ENCODE assay signal across 17 mouse cellular contexts in genomic region chr6:119350703-119351198, GRCm38 (mm10). TPM values are rescaled to one million over a fixed set of nuclear protein-coding genes. Genes with fewer than 3 reads are reported as not detected.
DNase-seq lines count a peak whose midpoint lies in the region; ATAC-seq and TF ChIP-seq lines count a peak whose summit lies in the region.
"Had no signal": no experiment of that assay in that cellular context is flagged by ENCODE, and none has a peak within 500 bp of the region (broad histone marks: within the 10 kb centered on the region; RNA-seq: fewer than 3 reads in every experiment).

No protein-coding gene starts in this region.

- no peak for TF ChIP-seq CTCF in forebrain, postnatal 0 days (IDR thresholded peaks at IDR 0.05; ENCODE audit: low read depth)
- no peak for TF ChIP-seq CTCF in CH12.LX (conservative IDR thresholded peaks at IDR 0.05 in 1 of 2, IDR thresholded peaks at IDR 0.05 in 1 of 2; ENCODE audit: low read depth in 2 of 2, low read length in 2 of 2)

- no peak overlapping the region for H3K4me3 ChIP-seq in forebrain, embryonic 13.5 days
- no peak overlapping the region for H3K4me3 ChIP-seq in forebrain, postnatal 0 days (ENCODE audit: low read depth, low read length)
- no peak overlapping the region for H3K4me3 ChIP-seq in midbrain, embryonic 11.5 days (ENCODE audit: low read depth, low read length)
- no peak overlapping the region for H3K4me3 ChIP-seq in midbrain, embryonic 10.5 days
- H3K4me3 ChIP-seq in CH12.LX (replicated peaks in 1 of 3; ENCODE audit: low read depth in 2 of 3, low read length in 2 of 3, poor library complexity in 1 of 3) = no peak overlapping the region
- H3K4me3 ChIP-seq: embryonic facial prominence, embryonic 10.5 days; heart, embryonic 13.5 days had no signal

- 73% methylated on average over 9 of the region's 9 CpGs for WGBS in forebrain, embryonic 13.5 days
- 70% methylated on average over 9 of the region's 9 CpGs for WGBS in forebrain, postnatal 0 days
- 89% methylated on average over 9 of the region's 9 CpGs for WGBS in midbrain, embryonic 11.5 days
- 92% methylated on average over 9 of the region's 9 CpGs for WGBS in midbrain, embryonic 10.5 days

- no peak overlapping the region for H3K4me2 ChIP-seq in forebrain, embryonic 13.5 days
- no peak overlapping the region for H3K4me2 ChIP-seq in forebrain, postnatal 0 days (ENCODE audit: low read depth)
- H3K4me2 ChIP-seq in midbrain, embryonic 11.5 days = no peak overlapping the region
- no peak overlapping the region for H3K4me2 ChIP-seq in CH12.LX (ENCODE audit: insufficient read depth, low read depth, poor library complexity, severe bottlenecking)
- H3K4me2 ChIP-seq: heart, embryonic 13.5 days; hindbrain, embryonic 14.5 days had no signal

- TF ChIP-seq RAD21 in CH12.LX (IDR thresholded peaks at IDR 0.05; ENCODE audit: low read depth, low read length) = no peak; the same call in 1 of the 2 replicates

- no peak overlapping the region for H3K9ac ChIP-seq in forebrain, embryonic 13.5 days
- no peak overlapping the region for H3K9ac ChIP-seq in forebrain, postnatal 0 days
- H3K9ac ChIP-seq in midbrain, embryonic 11.5 days (ENCODE audit: low read length) = no peak overlapping the region
- no peak overlapping the region for H3K9ac ChIP-seq in CH12.LX (ENCODE audit: insufficient read depth, low read depth)
- H3K9ac ChIP-seq: heart, embryonic 13.5 days; hindbrain, embryonic 14.5 days had no signal

- no peaks in the 10 kb centered on the region for H3K79me2 ChIP-seq in CH12.LX (replicated peaks; ENCODE audit: control insufficient read depth, extremely low read depth, insufficient read depth, poor library complexity, severe bottlenecking)

- no peak for TF ChIP-seq POLR2A in CH12.LX (IDR thresholded peaks at IDR 0.05; ENCODE audit: low read depth, low read length)

- H3K36me3 ChIP-seq in forebrain, embryonic 13.5 days (ENCODE audit: poor library complexity, severe bottlenecking) = peaks cover 28% of the 10 kb centered on the region
- peaks cover 21% of the 10 kb centered on the region for H3K36me3 ChIP-seq in forebrain, postnatal 0 days (ENCODE audit: insufficient read depth)
- H3K36me3 ChIP-seq in midbrain, embryonic 11.5 days (ENCODE audit: control insufficient read depth, insufficient read depth, low read length) = peaks cover 15% of the 10 kb centered on the region
- H3K36me3 ChIP-seq in midbrain, embryonic 10.5 days = peaks cover 31% of the 10 kb centered on the region
- peaks cover 18 to 40% of the 10 kb centered on the region in 2 experiments for H3K36me3 ChIP-seq in CH12.LX (replicated peaks in 1 of 2; ENCODE audit: control insufficient read depth in 1 of 2, insufficient read depth in 1 of 2, low read length in 1 of 2)
- H3K36me3 ChIP-seq in splenic B cell, adult 2 months (ENCODE audit: control insufficient read depth, insufficient read depth, low read length, poor library complexity, severe bottlenecking) = peaks cover 2% of the 10 kb centered on the region; the same call in 1 of the 2 replicates

- peak overlapping the region; percentile 33; the same call in 1 of the 2 replicates for H3K27ac ChIP-seq in forebrain, embryonic 13.5 days
- H3K27ac ChIP-seq in forebrain, postnatal 0 days (ENCODE audit: low read depth, low read length) = no peak overlapping the region
- no peak overlapping the region for H3K27ac ChIP-seq in midbrain, embryonic 11.5 days (ENCODE audit: low read depth, low read length)
- H3K27ac ChIP-seq in midbrain, embryonic 10.5 days (replicated peaks) = no peak overlapping the region
- no peak overlapping the region for H3K27ac ChIP-seq in CH12.LX (ENCODE audit: insufficient read depth, low read depth)
- H3K27ac ChIP-seq: embryonic facial prominence, embryonic 10.5 days; heart, embryonic 13.5 days; hindbrain, embryonic 14.5 days had no signal

- dilution Hi-C loops in CH12.LX (cut with MboI; ENCODE audit: extremely low pct_ligation_motif_present, extremely low pct_unique_long_range_greater_than_20kb, low sequenced_read_pairs) = no loop called here

- no peaks in the 10 kb centered on the region for H3K27me3 ChIP-seq in forebrain, embryonic 13.5 days
- H3K27me3 ChIP-seq in forebrain, postnatal 0 days (ENCODE audit: insufficient read depth, low read length) = no peaks in the 10 kb centered on the region
- H3K27me3 ChIP-seq in midbrain, embryonic 11.5 days (ENCODE audit: control insufficient read depth, insufficient read depth, low read length) = no peaks in the 10 kb centered on the region
- H3K27me3 ChIP-seq in midbrain, embryonic 10.5 days (ENCODE audit: low read depth, poor library complexity, severe bottlenecking) = no peaks in the 10 kb centered on the region
- no peaks in the 10 kb centered on the region for H3K27me3 ChIP-seq in CH12.LX (replicated peaks)
- no peaks in the 10 kb centered on the region for H3K27me3 ChIP-seq in splenic B cell, adult 2 months (ENCODE audit: control insufficient read depth, insufficient read depth, low read length, poor library complexity, severe bottlenecking)
- H3K27me3 ChIP-seq: heart, embryonic 13.5 days had no signal

- no peak for DNase-seq in forebrain, postnatal 0 days
- DNase-seq in midbrain, embryonic 11.5 days (ENCODE audit: low spot score, missing footprints) = peak; percentile 66
- no peak for DNase-seq in midbrain, embryonic 10.5 days (ENCODE audit: low spot score)
- DNase-seq in CH12.LX (ENCODE audit: extremely low read depth) = peak; percentile 73
- peak; percentile 27 for DNase-seq in splenic B cell, adult 2 months (ENCODE audit: low read depth, low spot score)
- DNase-seq in spleen, postnatal 4 days (ENCODE audit: low spot score in 2 of 2) = no peak
- DNase-seq: adrenal gland, adult 2 months; adrenal gland, postnatal 25 days; cerebellum, adult 2 months; cerebellum, postnatal 10 days; gastrocnemius, postnatal 25 days; heart, postnatal 4 days had no signal

- no peak for ATAC-seq in forebrain, embryonic 13.5 days
- no peak for ATAC-seq in forebrain, postnatal 0 days
- no peak for ATAC-seq in midbrain, embryonic 11.5 days (ENCODE audit: low FRiP score)
- ATAC-seq: forebrain, embryonic 16.5 days had no signal

- in situ Hi-C loops in CH12.LX (cut with MboI; ENCODE audit: low pct_ligation_motif_present, low pct_unique_long_range_greater_than_20kb, low sequenced_read_pairs) = loop anchor here (5.0 kb wide), 1 partner anchor 87 kb away; no protein-coding TSS in a partner anchor

- peaks cover 9% of the 10 kb centered on the region; the same call in 1 of the 2 replicates for H3K4me1 ChIP-seq in forebrain, embryonic 13.5 days
- H3K4me1 ChIP-seq in forebrain, postnatal 0 days (ENCODE audit: insufficient read depth) = no peaks in the 10 kb centered on the region
- H3K4me1 ChIP-seq in midbrain, embryonic 11.5 days (ENCODE audit: control insufficient read depth, insufficient read depth, low read length) = no peaks in the 10 kb centered on the region
- H3K4me1 ChIP-seq in midbrain, embryonic 10.5 days = peaks cover 18% of the 10 kb centered on the region
- peaks cover 0 to 24% of the 10 kb centered on the region in 2 experiments; a peak in 2 of 4 replicates for H3K4me1 ChIP-seq in CH12.LX (ENCODE audit: control insufficient read depth in 1 of 2, insufficient read depth in 2 of 2)

- H3K9me3 ChIP-seq in forebrain, embryonic 13.5 days (replicated peaks) = no peaks in the 10 kb centered on the region
- H3K9me3 ChIP-seq in forebrain, postnatal 0 days (ENCODE audit: low read length) = no peaks in the 10 kb centered on the region
- H3K9me3 ChIP-seq in midbrain, embryonic 11.5 days (ENCODE audit: control insufficient read depth, low read length) = no peaks in the 10 kb centered on the region
- H3K9me3 ChIP-seq in midbrain, embryonic 10.5 days (replicated peaks) = no peaks in the 10 kb centered on the region
- H3K9me3 ChIP-seq in CH12.LX (replicated peaks; ENCODE audit: low read length) = no peaks in the 10 kb centered on the region
- H3K9me3 ChIP-seq: embryonic facial prominence, embryonic 10.5 days; heart, embryonic 13.5 days had no signal

- TF ChIP-seq EP300 in CH12.LX (IDR thresholded peaks at IDR 0.05; ENCODE audit: low read length) = peak; percentile 87

TF ChIP-seq in CH12.LX, 34 proteins besides CTCF, POLR2A, EP300 and RAD21:
- TF ChIP-seq BHLHE40 (IDR thresholded peaks at IDR 0.05; ENCODE audit: low read depth, low read length) = peak; percentile 81
- no peak for TF ChIP-seq E2F4 (IDR thresholded peaks at IDR 0.05; ENCODE audit: insufficient replicate concordance, low read depth, low read length)
- TF ChIP-seq IRF4 (IDR thresholded peaks at IDR 0.05; ENCODE audit: low read depth, low read length) = peak; percentile 86
- TF ChIP-seq JUN (IDR thresholded peaks at IDR 0.05; ENCODE audit: insufficient read depth, low read depth, low read length) = peak; percentile 40; the same call in 1 of the 2 replicates
- TF ChIP-seq ETS1 (conservative IDR thresholded peaks at IDR 0.05; ENCODE audit: low read depth, low read length) = peak; percentile 39; the same call in 1 of the 2 replicates

RNA-seq across cellular contexts. Expression of gene Lrtm2, which starts 20.2 kb away (rescaled TPM):
- polyA plus RNA-seq in forebrain, embryonic 13.5 days (2015; fragmentation: Nextera tagmentation; extraction: Ambion mirVana) = 1.1 and 2.0 TPM in 2 replicates
- total RNA-seq in forebrain, postnatal 0 days (2014; rRNA removed) = 12.8 and 17.8 TPM in 2 replicates
- 8.8 and 12.7 TPM in 2 replicates for polyA plus RNA-seq in forebrain, postnatal 0 days (2015; fragmentation: Nextera tagmentation; extraction: Ambion mirVana)
- 0.23 TPM in 1 of 2 replicates, not detected in the other for polyA plus RNA-seq in midbrain, embryonic 11.5 days (2014; fragmentation: Nextera tagmentation; extraction: Ambion mirVana)
- polyA plus RNA-seq in midbrain, embryonic 10.5 days (2016; fragmentation: Nextera tagmentation; extraction: Ambion mirVana) = 0.25 and 0.26 TPM in 2 replicates
- total RNA-seq in CH12.LX (2012; rRNA removed) (not detected in 2 replicates), CH12.LX (2014; rRNA removed) (not detected in 2 replicates)
- polyA plus RNA-seq in CH12.LX (2012; ENCODE audit: insufficient read length, low read depth) = not detected in 2 replicates
- total RNA-seq: adrenal gland, postnatal 25 days had no signal
- polyA plus RNA-seq: adrenal gland, adult 2 months had no signal

Comparison
In these comparisons a context has a peak if more than half of its experiments do, and no peak if none do; other contexts are left out.
1. DNase-seq: peak in midbrain, embryonic 11.5 days (single experiment), CH12.LX (single experiment) and splenic B cell, adult 2 months (single experiment); none in forebrain, postnatal 0 days (single experiment), midbrain, embryonic 10.5 days (single experiment) and spleen, postnatal 4 days (0 of 2).